Mouse (Mus musculus) liver, embryonic 12.5 days (tissue): ENCODE measurements around the gene Ptprf. TPM values are rescaled to one million over a fixed set of nuclear protein-coding genes. Genes with fewer than 3 reads are reported as not detected.

ENCODE experiments used
- ATAC-seq: fragments of 200-750 bp; cut with Nextera tagmentation; 2 replicates; pipeline ENCODE4 v1.8.0; 2017; ENCODE audit warnings: moderate number of reproducible peaks, mild to moderate bottlenecking, moderate library complexity
- H3K27ac ChIP-seq: fragments of 300-500 bp; sonication (generic); 2 replicates; pipeline ENCODE4 v1.5.1; 2016; ENCODE audit warnings: mild to moderate bottlenecking
- H3K27me3 ChIP-seq: fragments of 300-500 bp; sonication (generic); replicated peaks from 2 replicates; pipeline ENCODE4 v1.6.1; 2016; ENCODE audit warnings: mild to moderate bottlenecking, moderate library complexity
- H3K36me3 ChIP-seq: fragments of 300-500 bp; sonication (generic); 2 replicates; pipeline ENCODE4 v1.6.1; 2016; ENCODE audit warnings: mild to moderate bottlenecking, moderate library complexity
- H3K4me1 ChIP-seq: fragments of 300-500 bp; sonication (generic); 2 replicates; pipeline ENCODE4 v1.6.1; 2016
- H3K4me2 ChIP-seq: fragments of 300-500 bp; sonication (generic); 2 replicates; pipeline ENCODE4 v1.6.1; 2016; ENCODE audit warnings: mild to moderate bottlenecking, moderate library complexity
- H3K4me3 ChIP-seq: fragments of 300-500 bp; sonication (generic); 2 replicates; pipeline ENCODE4 v1.5.1; 2016; ENCODE audit warnings: mild to moderate bottlenecking, moderate library complexity
- H3K9ac ChIP-seq: fragments of 300-500 bp; sonication (generic); 2 replicates; pipeline ENCODE4 v1.6.1; 2016; ENCODE audit warnings: mild to moderate bottlenecking, moderate library complexity
- H3K9me3 ChIP-seq: fragments of 300-500 bp; sonication (generic); replicated peaks from 2 replicates; pipeline ENCODE4 v1.6.1; 2016; ENCODE audit warnings: mild to moderate bottlenecking, moderate library complexity
- WGBS: fragments of 180-500 bp; shearing (Covaris S2); methylation state at CpG from one replicate; pipeline ENCODE4 v1.1.7; 2016; ENCODE audit not compliant: insufficient replicate concordance; 5-methylcytosine and 5-hydroxymethylcytosine counted together
- polyA plus RNA-seq: library from polyadenylated mRNA; unstranded; fragments of >200 nt; fragmentation: Nextera tagmentation; extraction: Ambion mirVana; gene quantifications from 2 replicates; pipeline ENCODE4 v1.2.1, GENCODE M21; 2016

The Ptprf gene
- polyA plus RNA-seq, 1 experiment from 2014 or later: 19.3 TPM

- 0 out of 2 replicates have a peak, but pooled peaks cover 12% of the 10 kb centered on the region for H3K4me1 ChIP-seq
- H3K9ac ChIP-seq: no peak overlapping the region
- no peaks in the 10 kb centered on the region for H3K27me3 ChIP-seq
- H3K27ac ChIP-seq: no peak overlapping the region
- no peak overlapping the region for H3K4me3 ChIP-seq
- no peaks in the 10 kb centered on the region for H3K9me3 ChIP-seq
- WGBS: 63% methylated on average over 3 of the region's 3 CpGs
- no peak overlapping the region for H3K4me2 ChIP-seq
- peaks cover 49% of the 10 kb centered on the region for H3K36me3 ChIP-seq
- no peak for ATAC-seq
Measured at GRCm38 (mm10) chr4:118247323-118247722, 43.9 kb downstream of the Ptprf start.

GRCm38 (mm10) chr4:118245847-118246246, 45.4 kb downstream of the Ptprf start:
- no peak overlapping the region for H3K9ac ChIP-seq
- H3K4me2 ChIP-seq: no peak overlapping the region
- no peaks in the 10 kb centered on the region for H3K9me3 ChIP-seq
- H3K36me3 ChIP-seq: peaks cover 40% of the 10 kb centered on the region
- WGBS: 83% methylated on average over 14 of the region's 14 CpGs
- 0 out of 2 replicates have a peak, but pooled peaks cover 12% of the 10 kb centered on the region for H3K4me1 ChIP-seq
- H3K27ac ChIP-seq: no peak overlapping the region
- H3K4me3 ChIP-seq: no peak overlapping the region
- ATAC-seq: no peak
- H3K27me3 ChIP-seq: no peaks in the 10 kb centered on the region

GRCm38 (mm10) chr4:118243791-118244190, 47.4 kb downstream of the Ptprf start:
- Histone ChIP-seq H3K36me3 (peaks cover 33% of the 10 kb centered on the region), H3K27ac (no peak overlapping the region), H3K4me3 (no peak overlapping the region), H3K9me3 (no peaks in the 10 kb centered on the region), H3K4me2 (no peak overlapping the region), H3K9ac (no peak overlapping the region), H3K27me3 (no peaks in the 10 kb centered on the region), H3K4me1 (no peaks in the 10 kb centered on the region)
- ATAC-seq: no peak
- 76% methylated on average over 7 of the region's 7 CpGs for WGBS

GRCm38 (mm10) chr4:118243298-118243697, 47.9 kb downstream of the Ptprf start:
- no peaks in the 10 kb centered on the region for H3K9me3 ChIP-seq
- H3K27me3 ChIP-seq: no peaks in the 10 kb centered on the region
- ATAC-seq: no peak
- H3K9ac ChIP-seq: no peak overlapping the region
- WGBS: 84% methylated on average over 11 of the region's 11 CpGs
- H3K4me1 ChIP-seq: no peaks in the 10 kb centered on the region
- no peak overlapping the region for H3K4me2 ChIP-seq
- H3K36me3 ChIP-seq: peaks cover 28% of the 10 kb centered on the region
- H3K27ac ChIP-seq: no peak overlapping the region
- H3K4me3 ChIP-seq: no peak overlapping the region

- H3K36me3 ChIP-seq: peaks cover 36% of the 10 kb centered on the region
- no peaks in the 10 kb centered on the region for H3K27me3 ChIP-seq
- H3K4me2 ChIP-seq: 0 out of 2 replicates have a peak overlapping the region, but pooled peaks have one; percentile 4
- H3K9ac ChIP-seq: no peak overlapping the region
- no peak overlapping the region for H3K4me3 ChIP-seq
- peak; percentile 60 for ATAC-seq
- H3K4me1 ChIP-seq: 0 out of 2 replicates have a peak, but pooled peaks cover under 1% of the 10 kb centered on the region
- no peak overlapping the region for H3K27ac ChIP-seq
- WGBS: 69% methylated on average over 15 of the region's 16 CpGs
- no peaks in the 10 kb centered on the region for H3K9me3 ChIP-seq
Measured at GRCm38 (mm10) chr4:118239960-118240689, 51.1 kb downstream of the Ptprf start.

GRCm38 (mm10) chr4:118238666-118239065, 52.5 kb downstream of the Ptprf start:
- Histone ChIP-seq H3K27ac (no peak overlapping the region), H3K4me3 (no peak overlapping the region), H3K9me3 (no peaks in the 10 kb centered on the region), H3K4me1 (peaks cover 15% of the 10 kb centered on the region; the same call in 1 of the 2 replicates), H3K36me3 (peaks cover 36% of the 10 kb centered on the region), H3K4me2 (no peak overlapping the region), H3K27me3 (no peaks in the 10 kb centered on the region), H3K9ac (no peak overlapping the region)
- 74% methylated on average over 6 of the region's 6 CpGs for WGBS
- no peak for ATAC-seq

- no peak overlapping the region for H3K4me2 ChIP-seq
- WGBS: 77% methylated on average over 9 of the region's 9 CpGs
- H3K36me3 ChIP-seq: peaks cover 36% of the 10 kb centered on the region
Measured at GRCm38 (mm10) chr4:118236871-118237270, 54.3 kb downstream of the Ptprf start.

GRCm38 (mm10) chr4:118234711-118235388, 56.4 kb downstream of the Ptprf start:
- H3K4me2 ChIP-seq: no peak overlapping the region
- ATAC-seq: no peak
- no peak overlapping the region for H3K9ac ChIP-seq
- H3K27me3 ChIP-seq: no peaks in the 10 kb centered on the region
- no peak overlapping the region for H3K27ac ChIP-seq
- peaks cover 44% of the 10 kb centered on the region for H3K36me3 ChIP-seq
- H3K4me1 ChIP-seq: peaks cover 23% of the 10 kb centered on the region; the same call in 1 of the 2 replicates
- H3K9me3 ChIP-seq: no peaks in the 10 kb centered on the region
- 65% methylated on average over 11 of the region's 11 CpGs for WGBS
- no peak overlapping the region for H3K4me3 ChIP-seq

More at GRCm38 (mm10) chr4:118236871-118237270, 54.3 kb downstream of the Ptprf start:
- Histone ChIP-seq H3K27ac (no peak overlapping the region), H3K9ac (no peak overlapping the region), H3K9me3 (no peaks in the 10 kb centered on the region), H3K4me3 (no peak overlapping the region), H3K4me1 (peaks cover 23% of the 10 kb centered on the region; the same call in 1 of the 2 replicates), H3K27me3 (no peaks in the 10 kb centered on the region)
- ATAC-seq: no peak

- Histone ChIP-seq H3K27me3 (no peaks in the 10 kb centered on the region), H3K36me3 (peaks cover 48% of the 10 kb centered on the region), H3K4me3 (no peak overlapping the region), H3K4me1 (peaks cover 23% of the 10 kb centered on the region; the same call in 1 of the 2 replicates), H3K9ac (no peak overlapping the region), H3K9me3 (no peaks in the 10 kb centered on the region), H3K4me2 (no peak overlapping the region), H3K27ac (no peak overlapping the region)
- WGBS: 61% methylated on average over 2 of the region's 2 CpGs
- ATAC-seq: 0 out of 2 replicates have a peak, but pooled peaks have one; percentile 13
Measured at GRCm38 (mm10) chr4:118233886-118234285, 57.3 kb downstream of the Ptprf start.

- H3K9me3 ChIP-seq: no peaks in the 10 kb centered on the region
- H3K27ac ChIP-seq: no peak overlapping the region
- H3K4me2 ChIP-seq: no peak overlapping the region
- no peak for ATAC-seq
- 77% methylated on average over 6 of the region's 6 CpGs for WGBS
- no peaks in the 10 kb centered on the region for H3K27me3 ChIP-seq
- H3K4me1 ChIP-seq: peaks cover 23% of the 10 kb centered on the region; the same call in 1 of the 2 replicates
- H3K36me3 ChIP-seq: peaks cover 44% of the 10 kb centered on the region
- H3K9ac ChIP-seq: no peak overlapping the region
- H3K4me3 ChIP-seq: no peak overlapping the region
Measured at GRCm38 (mm10) chr4:118231861-118232260, 59.3 kb downstream of the Ptprf start.

GRCm38 (mm10) chr4:118229035-118229770, 62.0 kb downstream of the Ptprf start:
- WGBS: 56% methylated on average over 6 of the region's 6 CpGs
- peaks cover 45% of the 10 kb centered on the region for H3K36me3 ChIP-seq
- no peak overlapping the region for H3K4me2 ChIP-seq
- no peaks in the 10 kb centered on the region for H3K27me3 ChIP-seq
- no peaks in the 10 kb centered on the region for H3K9me3 ChIP-seq
- H3K4me3 ChIP-seq: no peak overlapping the region
- H3K4me1 ChIP-seq: peaks cover 13% of the 10 kb centered on the region; the same call in 1 of the 2 replicates
- H3K9ac ChIP-seq: no peak overlapping the region
- ATAC-seq: no peak
- no peak overlapping the region for H3K27ac ChIP-seq
